Mouse (Mus musculus) ES-E14 (cell line): ENCODE data around the gene Med15. TPM values are rescaled to one million over a fixed set of nuclear protein-coding genes. Genes with fewer than 3 reads are reported as not detected.

Experiments used
- DNase-seq: peaks from one replicate; pipeline ENCODE4 v3.0.0-alpha.2; 2013; ENCODE audit warnings: low read depth, low spot score
- H3K27ac ChIP-seq: 2 replicates; pipeline ENCODE4 v1.5.1; 2012; ENCODE audit warnings: low read depth, mild to moderate bottlenecking, low read length, moderate library complexity, mixed read lengths; ENCODE audit not compliant: poor library complexity, insufficient read depth, severe bottlenecking
- H3K36me3 ChIP-seq: 2 replicates; pipeline ENCODE4 v1.6.1; 2012; ENCODE audit warnings: mild to moderate bottlenecking, low read length, moderate library complexity, mixed read lengths; ENCODE audit not compliant: control insufficient read depth, poor library complexity, insufficient read depth, severe bottlenecking
- H3K4me1 ChIP-seq, 2 experiments: fragments of 150-350 bp in 1 of 2; sonication (generic) in 1 of 2; 2 replicates each; pipeline ENCODE4 v1.6.1; 2012; ENCODE audit warnings: low read length in 2 of 2, mild to moderate bottlenecking in 1 of 2, mixed read lengths in 1 of 2; ENCODE audit not compliant: control insufficient read depth in 2 of 2, insufficient read depth in 2 of 2, poor library complexity in 1 of 2
- H3K4me3 ChIP-seq, 2 experiments: fragments of 150-350 bp in 1 of 2; sonication (generic) in 1 of 2; 2 replicates each; pipeline ENCODE4 v1.5.1; 2012; ENCODE audit warnings: low read length in 2 of 2, low read depth in 1 of 2, mild to moderate bottlenecking in 1 of 2, mixed read lengths in 1 of 2; ENCODE audit not compliant: insufficient read depth in 1 of 2, poor library complexity in 1 of 2, severe bottlenecking in 1 of 2
- H3K9ac ChIP-seq: 2 replicates; pipeline ENCODE4 v1.6.1; 2012; ENCODE audit warnings: low read depth, mild to moderate bottlenecking, low read length, mixed read lengths; ENCODE audit not compliant: poor library complexity, insufficient read depth, severe bottlenecking
- H3K9me3 ChIP-seq: fragments of 150-350 bp; sonication (generic); 2 replicates; pipeline ENCODE4 v1.6.1; 2012; ENCODE audit warnings: low read depth, mild to moderate bottlenecking, low read length; ENCODE audit not compliant: control insufficient read depth, insufficient read depth
- CHD2 ChIP-seq: IDR thresholded peaks from 2 replicates; pipeline ENCODE4 v1.6.1; 2014; ENCODE audit warnings: mild to moderate bottlenecking, low read depth, low read length, inconsistent platforms
- HCFC1 ChIP-seq: IDR thresholded peaks from 2 replicates; pipeline ENCODE4 v1.6.1; 2012; ENCODE audit warnings: low read length, inconsistent platforms, borderline replicate concordance; ENCODE audit not compliant: insufficient read depth
- MAFK ChIP-seq: IDR thresholded peaks from 2 replicates; pipeline ENCODE4 v1.6.1; 2014; ENCODE audit warnings: mild to moderate bottlenecking, low read depth, low read length, inconsistent platforms; ENCODE audit not compliant: insufficient read depth
- ZC3H11A ChIP-seq: IDR thresholded peaks from 2 replicates; pipeline ENCODE4 v1.6.1; 2012; ENCODE audit warnings: low read depth, mild to moderate bottlenecking, inconsistent platforms, low read length, borderline replicate concordance
- ZNF384 ChIP-seq: IDR thresholded peaks from 2 replicates; pipeline ENCODE4 v1.6.1; 2012; ENCODE audit warnings: low read depth, low read length, inconsistent platforms
- in situ Hi-C, 2 experiments: fragments of 600-800 bp; cut with MboI; formaldehyde crosslinking; loops; one replicate each; pipeline ENCODE4 v1.15.1; 2025; ENCODE audit warnings: low sequenced_read_pairs in 2 of 2, inconsistent platforms in 1 of 2; ENCODE audit not compliant: unreplicated experiment in 2 of 2
- total RNA-seq: library from RNA; depleted of rRNA; stranded (reverse); fragments of 300-350 nt; gene quantifications from 2 replicates; pipeline ENCODE4 v1.2.3, GENCODE M21; 2012

The Med15 gene
- total RNA-seq, 1 experiment, result 32.7 TPM

GRCm38 (mm10) chr16:17653601-17654000 lies 79.1 kb downstream of the Med15 start:
- no peak overlapping the region for H3K9ac ChIP-seq
- in situ Hi-C loops, result no loop called here
- H3K9me3 ChIP-seq, result no peaks in the 10 kb centered on the region
- no peaks in the 10 kb centered on the region; a peak in 1 of 4 replicates for H3K4me1 ChIP-seq
- no peak for DNase-seq
- TF ChIP-seq CHD2 (no peak), ZC3H11A (no peak)
- no peak overlapping the region for H3K27ac ChIP-seq
- no peak overlapping the region for H3K4me3 ChIP-seq
- H3K36me3 ChIP-seq, result peaks cover 34% of the 10 kb centered on the region

- Histone ChIP-seq H3K36me3 (peaks cover 31% of the 10 kb centered on the region), H3K9ac (no peak overlapping the region), H3K4me1 (no peaks in the 10 kb centered on the region; a peak in 1 of 4 replicates), H3K27ac (no peak overlapping the region), H3K9me3 (no peaks in the 10 kb centered on the region), H3K4me3 (no peak overlapping the region)
- TF ChIP-seq MAFK (no peak), HCFC1 (no peak), ZNF384 (no peak), ZC3H11A (no peak), CHD2 (no peak)
- in situ Hi-C loops, result no loop called here
- DNase-seq, result no peak
Observed at GRCm38 (mm10) chr16:17652607-17653006, 80.1 kb downstream of the Med15 start.

- Histone ChIP-seq H3K4me1 (peaks cover 0 to 3% of the 10 kb centered on the region in 2 experiments; a peak in 2 of 4 replicates), H3K9ac (no peak overlapping the region), H3K4me3 (no peak overlapping the region), H3K27ac (no peak overlapping the region), H3K36me3 (peaks cover 31% of the 10 kb centered on the region), H3K9me3 (no peaks in the 10 kb centered on the region)
- TF ChIP-seq HCFC1, result no peak
- TF ChIP-seq CHD2, result no peak
- no peak for TF ChIP-seq MAFK
- TF ChIP-seq ZC3H11A, result no peak
- no peak for TF ChIP-seq ZNF384
- no peak for DNase-seq
- in situ Hi-C loops, result no loop called here
Observed at GRCm38 (mm10) chr16:17650711-17651110, 82.0 kb downstream of the Med15 start.

- in situ Hi-C loops, result no loop called here
- Histone ChIP-seq H3K9me3 (no peaks in the 10 kb centered on the region), H3K27ac (no peak overlapping the region), H3K36me3 (peaks cover 29% of the 10 kb centered on the region), H3K4me3 (no peak overlapping the region), H3K9ac (no peak overlapping the region), H3K4me1 (peaks cover 2 to 3% of the 10 kb centered on the region in 2 experiments; a peak in 2 of 4 replicates)
- DNase-seq, result no peak
- TF ChIP-seq CHD2 (no peak), ZNF384 (no peak), ZC3H11A (no peak), HCFC1 (no peak), MAFK (no peak)
Observed at GRCm38 (mm10) chr16:17649925-17650605, 82.6 kb downstream of the Med15 start.
